Mouse (Mus musculus) liver, embryonic 12.5 days (tissue): Measurements from ENCODE around the gene 2310007B03Rik. TPM values are rescaled to one million over a fixed set of nuclear protein-coding genes. Genes with fewer than 3 reads are reported as not detected.

Experiments used
- ATAC-seq: fragments of 200-750 bp; cut with Nextera tagmentation; 2 replicates; pipeline ENCODE4 v1.8.0; 2017; ENCODE audit warnings: moderate number of reproducible peaks, mild to moderate bottlenecking, moderate library complexity
- H3K27ac ChIP-seq: fragments of 300-500 bp; sonication (generic); 2 replicates; pipeline ENCODE4 v1.5.1; 2016; ENCODE audit warnings: mild to moderate bottlenecking
- H3K27me3 ChIP-seq: fragments of 300-500 bp; sonication (generic); replicated peaks from 2 replicates; pipeline ENCODE4 v1.6.1; 2016; ENCODE audit warnings: mild to moderate bottlenecking, moderate library complexity
- H3K36me3 ChIP-seq: fragments of 300-500 bp; sonication (generic); 2 replicates; pipeline ENCODE4 v1.6.1; 2016; ENCODE audit warnings: mild to moderate bottlenecking, moderate library complexity
- H3K4me1 ChIP-seq: fragments of 300-500 bp; sonication (generic); 2 replicates; pipeline ENCODE4 v1.6.1; 2016
- H3K4me2 ChIP-seq: fragments of 300-500 bp; sonication (generic); 2 replicates; pipeline ENCODE4 v1.6.1; 2016; ENCODE audit warnings: mild to moderate bottlenecking, moderate library complexity
- H3K4me3 ChIP-seq: fragments of 300-500 bp; sonication (generic); 2 replicates; pipeline ENCODE4 v1.5.1; 2016; ENCODE audit warnings: mild to moderate bottlenecking, moderate library complexity
- H3K9ac ChIP-seq: fragments of 300-500 bp; sonication (generic); 2 replicates; pipeline ENCODE4 v1.6.1; 2016; ENCODE audit warnings: mild to moderate bottlenecking, moderate library complexity
- H3K9me3 ChIP-seq: fragments of 300-500 bp; sonication (generic); replicated peaks from 2 replicates; pipeline ENCODE4 v1.6.1; 2016; ENCODE audit warnings: mild to moderate bottlenecking, moderate library complexity
- WGBS: fragments of 180-500 bp; shearing (Covaris S2); methylation state at CpG from one replicate; pipeline ENCODE4 v1.1.7; 2016; ENCODE audit not compliant: insufficient replicate concordance; 5-methylcytosine and 5-hydroxymethylcytosine counted together
- polyA plus RNA-seq: library from polyadenylated mRNA; unstranded; fragments of >200 nt; fragmentation: Nextera tagmentation; extraction: Ambion mirVana; gene quantifications from 2 replicates; pipeline ENCODE4 v1.2.1, GENCODE M21; 2016

The 2310007B03Rik gene
- polyA plus RNA-seq, 1 experiment from 2014 or later, result not detected

- Histone ChIP-seq H3K4me2 (no peak overlapping the region), H3K9me3 (no peaks in the 10 kb centered on the region), H3K4me1 (no peaks in the 10 kb centered on the region), H3K9ac (no peak overlapping the region), H3K27ac (no peak overlapping the region), H3K27me3 (0 out of 2 replicates have a peak, but pooled peaks cover 4% of the 10 kb centered on the region), H3K4me3 (no peak overlapping the region), H3K36me3 (no peaks in the 10 kb centered on the region)
- no peak for ATAC-seq
- 61% methylated on average over 2 of the region's 2 CpGs for WGBS
Measured at GRCm38 (mm10) chr1:93150907-93151661, 9.7 kb downstream of the 2310007B03Rik start.

GRCm38 (mm10) chr1:93144176-93144575, 16.6 kb downstream of the 2310007B03Rik start:
- Histone ChIP-seq H3K9me3 (no peaks in the 10 kb centered on the region), H3K27me3 (0 out of 2 replicates have a peak, but pooled peaks cover 9% of the 10 kb centered on the region), H3K9ac (no peak overlapping the region), H3K27ac (no peak overlapping the region), H3K4me1 (no peaks in the 10 kb centered on the region), H3K4me2 (no peak overlapping the region), H3K36me3 (no peaks in the 10 kb centered on the region), H3K4me3 (no peak overlapping the region)
- ATAC-seq, result no peak
- WGBS, result 60% methylated on average over 9 of the region's 9 CpGs

GRCm38 (mm10) chr1:93142871-93143270, 17.9 kb downstream of the 2310007B03Rik start:
- no peak overlapping the region for H3K27ac ChIP-seq
- no peaks in the 10 kb centered on the region for H3K4me1 ChIP-seq
- 0 out of 2 replicates have a peak, but pooled peaks cover 9% of the 10 kb centered on the region for H3K27me3 ChIP-seq
- no peak overlapping the region for H3K9ac ChIP-seq
- no peak for ATAC-seq
- H3K9me3 ChIP-seq, result no peaks in the 10 kb centered on the region
- H3K4me3 ChIP-seq, result no peak overlapping the region
- H3K36me3 ChIP-seq, result no peaks in the 10 kb centered on the region
- H3K4me2 ChIP-seq, result no peak overlapping the region
- WGBS, result 42% methylated on average over 1 of the region's 1 CpGs

- H3K36me3 ChIP-seq, result no peaks in the 10 kb centered on the region
- H3K27me3 ChIP-seq, result 0 out of 2 replicates have a peak, but pooled peaks cover 9% of the 10 kb centered on the region
- no peak overlapping the region for H3K9ac ChIP-seq
- no peak overlapping the region for H3K4me3 ChIP-seq
- no peaks in the 10 kb centered on the region for H3K9me3 ChIP-seq
- WGBS, result 62% methylated on average over 7 of the region's 7 CpGs
- no peak overlapping the region for H3K27ac ChIP-seq
- no peak overlapping the region for H3K4me2 ChIP-seq
- no peak for ATAC-seq
- no peaks in the 10 kb centered on the region for H3K4me1 ChIP-seq
Measured at GRCm38 (mm10) chr1:93139713-93140112, 21.0 kb downstream of the 2310007B03Rik start.

GRCm38 (mm10) chr1:93138534-93138933, 22.2 kb downstream of the 2310007B03Rik start:
- no peak overlapping the region for H3K4me3 ChIP-seq
- no peaks in the 10 kb centered on the region for H3K4me1 ChIP-seq
- 69% methylated on average over 6 of the region's 6 CpGs for WGBS
- no peaks in the 10 kb centered on the region for H3K9me3 ChIP-seq
- H3K4me2 ChIP-seq, result no peak overlapping the region
- H3K9ac ChIP-seq, result no peak overlapping the region
- ATAC-seq, result peak; percentile 58
- no peak overlapping the region for H3K27ac ChIP-seq
- 0 out of 2 replicates have a peak, but pooled peaks cover 9% of the 10 kb centered on the region for H3K27me3 ChIP-seq
- no peaks in the 10 kb centered on the region for H3K36me3 ChIP-seq

- Histone ChIP-seq H3K4me3 (no peak within 1 kb of the TSS), H3K9me3 (no peaks in the 10 kb centered on the region), H3K36me3 (no peaks in the 10 kb centered on the region), H3K27ac (no peak within 1 kb of the TSS), H3K9ac (no peak within 1 kb of the TSS), H3K4me2 (no peak within 1 kb of the TSS), H3K4me1 (no peaks in the 10 kb centered on the region), H3K27me3 (no peaks in the 10 kb centered on the region)
- 61% methylated on average over 12 of the region's 12 CpGs for WGBS
- ATAC-seq, result no peak
Measured at GRCm38 (mm10) chr1:93135036-93135526, 25.7 kb downstream of the 2310007B03Rik start, which contains the start of gene Agxt. Gene Agxt, plus strand, starts transcription at chr1:93135240.

GRCm38 (mm10) chr1:93132676-93133075, 28.1 kb downstream of the 2310007B03Rik start:
- Histone ChIP-seq H3K4me1 (no peaks in the 10 kb centered on the region), H3K9me3 (no peaks in the 10 kb centered on the region), H3K36me3 (no peaks in the 10 kb centered on the region), H3K27ac (no peak overlapping the region), H3K4me2 (no peak overlapping the region), H3K4me3 (no peak overlapping the region), H3K9ac (no peak overlapping the region), H3K27me3 (no peaks in the 10 kb centered on the region)
- no peak for ATAC-seq
- WGBS, result 38% methylated on average over 8 of the region's 8 CpGs

GRCm38 (mm10) chr1:93130242-93130983, 30.3 kb downstream of the 2310007B03Rik start:
- H3K4me2 ChIP-seq, result no peak overlapping the region
- H3K36me3 ChIP-seq, result no peaks in the 10 kb centered on the region
- no peaks in the 10 kb centered on the region for H3K9me3 ChIP-seq
- no peaks in the 10 kb centered on the region for H3K27me3 ChIP-seq
- 55% methylated on average over 10 of the region's 10 CpGs for WGBS
- no peak overlapping the region for H3K27ac ChIP-seq
- ATAC-seq, result no peak
- no peaks in the 10 kb centered on the region for H3K4me1 ChIP-seq
- no peak overlapping the region for H3K4me3 ChIP-seq
- H3K9ac ChIP-seq, result no peak overlapping the region

GRCm38 (mm10) chr1:93128710-93129349, 31.9 kb downstream of the 2310007B03Rik start:
- WGBS, result 26% methylated on average over 6 of the region's 6 CpGs
- H3K4me3 ChIP-seq, result no peak overlapping the region
- no peak overlapping the region for H3K4me2 ChIP-seq
- no peaks in the 10 kb centered on the region for H3K36me3 ChIP-seq
- no peaks in the 10 kb centered on the region for H3K4me1 ChIP-seq
- no peaks in the 10 kb centered on the region for H3K27me3 ChIP-seq
- H3K9ac ChIP-seq, result no peak overlapping the region
- no peak overlapping the region for H3K27ac ChIP-seq
- H3K9me3 ChIP-seq, result no peaks in the 10 kb centered on the region
- ATAC-seq, result no peak

GRCm38 (mm10) chr1:93128209-93128608, 32.5 kb downstream of the 2310007B03Rik start:
- WGBS, result 59% methylated on average over 8 of the region's 8 CpGs
- Histone ChIP-seq H3K9me3 (no peaks in the 10 kb centered on the region), H3K4me2 (no peak overlapping the region), H3K36me3 (no peaks in the 10 kb centered on the region), H3K27me3 (no peaks in the 10 kb centered on the region), H3K27ac (no peak overlapping the region), H3K4me3 (no peak overlapping the region), H3K9ac (no peak overlapping the region), H3K4me1 (no peaks in the 10 kb centered on the region)
- no peak for ATAC-seq

- H3K4me1 ChIP-seq, result no peaks in the 10 kb centered on the region
- 34% methylated on average over 5 of the region's 5 CpGs for WGBS
- ATAC-seq, result no peak
- no peak overlapping the region for H3K4me3 ChIP-seq
- no peaks in the 10 kb centered on the region for H3K36me3 ChIP-seq
- H3K9me3 ChIP-seq, result no peaks in the 10 kb centered on the region
- H3K27me3 ChIP-seq, result no peaks in the 10 kb centered on the region
- H3K9ac ChIP-seq, result no peak overlapping the region
- no peak overlapping the region for H3K27ac ChIP-seq
- H3K4me2 ChIP-seq, result no peak overlapping the region
Measured at GRCm38 (mm10) chr1:93125256-93125655, 35.5 kb downstream of the 2310007B03Rik start.

GRCm38 (mm10) chr1:93124066-93124465, 36.7 kb downstream of the 2310007B03Rik start:
- Histone ChIP-seq H3K4me1 (no peaks in the 10 kb centered on the region), H3K36me3 (no peaks in the 10 kb centered on the region), H3K9ac (no peak overlapping the region), H3K4me3 (no peak overlapping the region), H3K27ac (no peak overlapping the region), H3K27me3 (no peaks in the 10 kb centered on the region), H3K9me3 (no peaks in the 10 kb centered on the region), H3K4me2 (no peak overlapping the region)
- WGBS, result 55% methylated on average over 8 of the region's 8 CpGs
- no peak for ATAC-seq
